Mouse (Mus musculus) kidney, postnatal 0 days (tissue): ENCODE results near the gene Sh3rf3. TPM values are rescaled to one million over a fixed set of nuclear protein-coding genes. Genes with fewer than 3 reads are reported as not detected.

ENCODE experiments used
- ATAC-seq: fragments of 200-750 bp; cut with Nextera tagmentation; replicated peaks from 2 replicates; pipeline ENCODE4 v1.8.0; 2017; ENCODE audit warnings: low read depth, moderate number of reproducible peaks, moderate TSS enrichment, moderate library complexity; ENCODE audit not compliant: low FRiP score
- DNase-seq: peaks from one replicate; pipeline ENCODE4 v3.0.0-alpha.2; 2016; ENCODE audit warnings: low spot score
- H3K27ac ChIP-seq: fragments of 300-500 bp; sonication (generic); 2 replicates; pipeline ENCODE4 v1.5.1; 2014; ENCODE audit warnings: mild to moderate bottlenecking
- H3K27me3 ChIP-seq: fragments of 300-500 bp; sonication (generic); 2 replicates; pipeline ENCODE4 v1.6.1; 2014; ENCODE audit warnings: low read length, mixed read lengths; ENCODE audit not compliant: insufficient read depth
- H3K36me3 ChIP-seq: fragments of 300-500 bp; sonication (generic); 2 replicates; pipeline ENCODE4 v1.6.1; 2014; ENCODE audit warnings: low read length, mixed read lengths; ENCODE audit not compliant: insufficient read depth
- H3K4me1 ChIP-seq: fragments of 300-500 bp; sonication (generic); replicated peaks from 2 replicates; pipeline ENCODE4 v1.6.1; 2014; ENCODE audit warnings: antibody characterized with exemption, low read length, mixed read lengths; ENCODE audit not compliant: insufficient read depth
- H3K4me2 ChIP-seq: fragments of 300-500 bp; sonication (generic); 2 replicates; pipeline ENCODE4 v1.6.1; 2014; ENCODE audit warnings: mild to moderate bottlenecking, low read length, moderate library complexity, mixed read lengths
- H3K4me3 ChIP-seq: fragments of 300-500 bp; sonication (generic); replicated peaks from 2 replicates; pipeline ENCODE4 v1.5.1; 2014; ENCODE audit warnings: low read depth, low read length
- H3K9ac ChIP-seq: fragments of 300-500 bp; sonication (generic); 2 replicates; pipeline ENCODE4 v1.6.1; 2014; ENCODE audit warnings: low read depth, low read length
- H3K9me3 ChIP-seq: fragments of 300-500 bp; sonication (generic); replicated peaks from 2 replicates; pipeline ENCODE4 v1.6.1; 2016; ENCODE audit warnings: low read length, inconsistent platforms, mixed read lengths
- CTCF ChIP-seq: IDR thresholded peaks from 2 replicates; pipeline ENCODE4 v1.5.1; 2016; ENCODE audit warnings: antibody characterized with exemption, low read depth, mild to moderate bottlenecking, moderate library complexity
- WGBS: fragments of 180-500 bp; shearing (Covaris S2); extraction: QIAGEN DNeasy Blood & Tissue Kit; methylation state at CpG from one replicate; pipeline ENCODE4 v1.1.7; 2014; 5-methylcytosine and 5-hydroxymethylcytosine counted together
- polyA plus RNA-seq: library from polyadenylated mRNA; unstranded; fragments of >200 nt; fragmentation: Nextera tagmentation; extraction: Ambion mirVana; gene quantifications from 2 replicates; pipeline ENCODE4 v1.2.1, GENCODE M21; 2015

Gene Sh3rf3
- polyA plus RNA-seq, 1 experiment from 2014 or later, result 0.70 TPM

- H3K27me3 ChIP-seq, result no peaks in the 10 kb centered on the region
- no peak overlapping the region for H3K9ac ChIP-seq
- no peak overlapping the region for H3K4me3 ChIP-seq
- no peak for ATAC-seq
- no peaks in the 10 kb centered on the region; the same call in 1 of the 2 replicates for H3K4me1 ChIP-seq
- no peaks in the 10 kb centered on the region for H3K36me3 ChIP-seq
- H3K9me3 ChIP-seq, result no peaks in the 10 kb centered on the region
- no peak for TF ChIP-seq CTCF
- no peak overlapping the region for H3K4me2 ChIP-seq
- no peak overlapping the region for H3K27ac ChIP-seq
- DNase-seq, result no peak
- 43% methylated on average over 9 of the region's 9 CpGs for WGBS
Measured at GRCm38 (mm10) chr10:58936441-58936860, 123.3 kb downstream of the Sh3rf3 start.

DNA sequence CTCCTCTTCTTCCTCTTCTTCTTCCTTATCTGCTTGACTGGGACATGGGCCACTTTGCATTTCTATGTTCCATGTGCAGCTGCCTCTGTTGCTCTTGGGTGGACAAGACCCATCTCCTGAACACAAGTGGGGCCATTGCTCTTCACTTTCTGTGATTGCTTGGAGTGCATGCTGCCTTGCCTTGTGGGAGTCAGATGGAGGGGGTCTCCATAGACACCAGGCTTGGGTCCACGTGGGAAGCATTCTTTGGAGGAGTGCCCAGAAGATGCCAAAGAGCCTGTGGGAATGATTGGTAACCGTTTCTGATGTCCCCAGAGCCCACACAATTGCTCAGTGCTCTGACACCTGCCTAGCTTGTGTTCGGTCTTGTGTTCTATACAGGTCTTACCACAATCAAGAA, 124.4 kb downstream of the Sh3rf3 start:
- DNase-seq (no peak), ATAC-seq (no peak)
- TF ChIP-seq CTCF, result no peak
- Histone ChIP-seq H3K4me1 (no peaks in the 10 kb centered on the region; the same call in 1 of the 2 replicates), H3K4me2 (no peak overlapping the region), H3K4me3 (no peak overlapping the region), H3K9me3 (no peaks in the 10 kb centered on the region), H3K27me3 (no peaks in the 10 kb centered on the region), H3K36me3 (no peaks in the 10 kb centered on the region), H3K27ac (no peak overlapping the region), H3K9ac (no peak overlapping the region)
- 52% methylated on average over 3 of the region's 3 CpGs for WGBS

DNA sequence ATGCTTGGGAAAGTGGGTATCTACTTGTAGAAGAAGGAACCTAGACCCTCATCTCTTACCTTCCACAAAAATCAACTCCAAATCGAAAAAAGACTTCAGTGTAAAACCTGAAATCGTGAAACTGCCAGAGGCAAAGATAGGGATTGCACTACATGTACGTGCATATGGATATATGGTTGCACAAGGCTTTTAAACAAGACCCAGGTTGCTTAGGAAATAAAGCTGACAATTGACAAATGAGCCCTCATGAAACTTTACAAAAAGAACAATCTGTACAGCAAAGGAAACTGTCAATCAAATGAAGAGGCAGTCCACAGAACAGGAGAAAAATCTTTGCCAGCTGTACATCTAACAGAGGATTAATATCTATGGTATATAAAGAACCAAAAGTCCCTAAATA, 129.7 kb downstream of the Sh3rf3 start:
- H3K36me3 ChIP-seq, result no peaks in the 10 kb centered on the region
- TF ChIP-seq CTCF, result no peak
- DNase-seq, result no peak
- no peak overlapping the region for H3K27ac ChIP-seq
- H3K4me2 ChIP-seq, result no peak overlapping the region
- 64% methylated on average over 3 of the region's 3 CpGs for WGBS
- H3K4me3 ChIP-seq, result no peak overlapping the region
- H3K9me3 ChIP-seq, result no peaks in the 10 kb centered on the region
- no peak for ATAC-seq
- no peak overlapping the region for H3K9ac ChIP-seq
- no peaks in the 10 kb centered on the region for H3K27me3 ChIP-seq
- no peaks in the 10 kb centered on the region for H3K4me1 ChIP-seq

GRCm38 (mm10) chr10:58943661-58944400, 130.7 kb downstream of the Sh3rf3 start:
- no peaks in the 10 kb centered on the region for H3K4me1 ChIP-seq
- no peak for ATAC-seq
- DNase-seq, result no peak
- TF ChIP-seq CTCF, result no peak
- no peaks in the 10 kb centered on the region for H3K9me3 ChIP-seq
- no peaks in the 10 kb centered on the region for H3K27me3 ChIP-seq
- no peak overlapping the region for H3K9ac ChIP-seq
- H3K27ac ChIP-seq, result no peak overlapping the region
- no peak overlapping the region for H3K4me2 ChIP-seq
- no peaks in the 10 kb centered on the region for H3K36me3 ChIP-seq
- 68% methylated on average over 9 of the region's 9 CpGs for WGBS
- no peak overlapping the region for H3K4me3 ChIP-seq

- no peak overlapping the region for H3K27ac ChIP-seq
- no peaks in the 10 kb centered on the region for H3K27me3 ChIP-seq
- no peak overlapping the region for H3K4me2 ChIP-seq
- H3K9me3 ChIP-seq, result no peaks in the 10 kb centered on the region
- no peaks in the 10 kb centered on the region for H3K36me3 ChIP-seq
- TF ChIP-seq CTCF, result no peak
- DNase-seq (no peak), ATAC-seq (no peak)
- 32% methylated on average over 6 of the region's 6 CpGs for WGBS
- H3K9ac ChIP-seq, result no peak overlapping the region
- no peak overlapping the region for H3K4me3 ChIP-seq
- H3K4me1 ChIP-seq, result no peaks in the 10 kb centered on the region
Measured at GRCm38 (mm10) chr10:58944930-58945329, 131.8 kb downstream of the Sh3rf3 start.

DNA sequence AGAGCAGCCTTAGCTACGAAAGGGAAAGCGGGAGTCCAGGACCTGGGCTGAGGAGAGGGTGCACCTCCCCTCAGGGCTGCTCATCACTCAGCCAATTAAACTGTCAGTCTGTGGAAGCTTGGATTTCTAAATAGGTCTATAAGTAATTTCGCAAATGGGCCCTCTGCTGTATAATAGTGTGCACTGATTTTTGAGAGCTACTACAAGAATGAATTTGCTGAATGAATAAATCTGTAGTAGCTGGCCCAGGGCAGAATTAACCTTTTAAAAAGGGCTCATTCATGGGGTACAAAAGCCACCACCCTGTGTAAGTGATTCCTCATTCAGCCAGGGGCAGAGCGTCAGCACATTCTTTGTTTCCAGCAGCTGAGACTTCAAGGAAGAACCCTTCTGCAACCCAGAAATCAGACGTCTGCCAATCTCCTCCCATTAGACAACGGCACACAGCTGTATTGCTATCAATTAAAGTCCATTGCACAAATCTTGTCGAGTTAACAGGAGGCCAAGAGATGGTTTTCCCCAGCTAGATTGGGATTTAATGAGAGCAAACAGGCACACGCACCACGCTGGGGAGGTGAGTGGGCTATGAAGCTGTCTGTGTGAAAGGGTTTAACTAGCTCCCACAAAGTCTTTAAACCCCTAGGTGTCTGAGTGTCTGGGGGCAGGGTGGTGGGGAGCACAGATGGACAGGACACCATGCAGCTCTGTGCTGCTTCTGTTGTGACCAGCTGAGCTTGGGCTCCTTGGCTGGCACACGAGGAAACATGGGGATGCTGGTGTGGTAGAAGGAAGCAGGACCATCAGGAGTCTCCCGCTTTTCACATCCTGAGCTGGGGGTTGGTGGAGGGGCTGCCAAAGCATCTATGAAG, 136.8 kb downstream of the Sh3rf3 start:
- TF ChIP-seq CTCF, result no peak
- no peak overlapping the region for H3K27ac ChIP-seq
- H3K4me2 ChIP-seq, result no peak overlapping the region
- no peaks in the 10 kb centered on the region for H3K36me3 ChIP-seq
- ATAC-seq (no peak), DNase-seq (peak; percentile 42)
- H3K4me1 ChIP-seq, result no peaks in the 10 kb centered on the region
- no peaks in the 10 kb centered on the region for H3K27me3 ChIP-seq
- no peak overlapping the region for H3K9ac ChIP-seq
- H3K4me3 ChIP-seq, result no peak overlapping the region
- WGBS, result 32% methylated on average over 11 of the region's 11 CpGs
- H3K9me3 ChIP-seq, result no peaks in the 10 kb centered on the region
